Mouse (Mus musculus) heart, postnatal 0 days (tissue): ENCODE measurements around the gene Plch2. TPM values are rescaled to one million over a fixed set of nuclear protein-coding genes. Genes with fewer than 3 reads are reported as not detected.

Experiments used
- ATAC-seq: fragments of 200-750 bp; cut with Nextera tagmentation; 2 replicates; pipeline ENCODE4 v1.8.0; 2017; ENCODE audit warnings: low read depth, moderate number of reproducible peaks, moderate library complexity; ENCODE audit not compliant: insufficient read depth
- DNase-seq: peaks from one replicate; pipeline ENCODE4 v3.0.0-alpha.2; 2016; ENCODE audit warnings: low spot score
- H3K27ac ChIP-seq: fragments of 300-500 bp; sonication (generic); 2 replicates; pipeline ENCODE4 v1.5.1; 2014; ENCODE audit warnings: low read depth, mild to moderate bottlenecking
- H3K27me3 ChIP-seq: fragments of 300-500 bp; sonication (generic); 2 replicates; pipeline ENCODE4 v1.6.1; 2014; ENCODE audit warnings: low read length, mixed read lengths; ENCODE audit not compliant: control insufficient read depth, insufficient read depth
- H3K36me3 ChIP-seq: fragments of 300-500 bp; sonication (generic); replicated peaks from 2 replicates; pipeline ENCODE4 v1.6.1; 2014; ENCODE audit warnings: low read length, mixed read lengths; ENCODE audit not compliant: control insufficient read depth, insufficient read depth
- H3K4me1 ChIP-seq: fragments of 300-500 bp; sonication (generic); 2 replicates; pipeline ENCODE4 v1.6.1; 2014; ENCODE audit warnings: antibody characterized with exemption; ENCODE audit not compliant: control insufficient read depth, insufficient read depth
- H3K4me2 ChIP-seq: fragments of 300-500 bp; sonication (generic); 2 replicates; pipeline ENCODE4 v1.6.1; 2014; ENCODE audit warnings: low read depth, mild to moderate bottlenecking, low read length, moderate library complexity
- H3K4me3 ChIP-seq: fragments of 300-500 bp; sonication (generic); 2 replicates; pipeline ENCODE4 v1.5.1; 2014; ENCODE audit warnings: low read depth, low read length
- H3K9ac ChIP-seq: fragments of 300-500 bp; sonication (generic); replicated peaks from 2 replicates; pipeline ENCODE4 v1.6.1; 2014; ENCODE audit warnings: low read depth, low read length, mixed read lengths
- H3K9me3 ChIP-seq: fragments of 300-500 bp; sonication (generic); replicated peaks from 2 replicates; pipeline ENCODE4 v1.6.1; 2016; ENCODE audit warnings: low read length; ENCODE audit not compliant: control insufficient read depth
- CTCF ChIP-seq: IDR thresholded peaks from 2 replicates; pipeline ENCODE4 v1.5.1; 2016; ENCODE audit warnings: antibody characterized with exemption, control low read depth, low read depth
- EP300 ChIP-seq: IDR thresholded peaks from 2 replicates; pipeline ENCODE4 v1.6.1; 2016; ENCODE audit warnings: antibody characterized with exemption, low read depth
- WGBS: fragments of 180-500 bp; shearing (Covaris S2); extraction: QIAGEN DNeasy Blood & Tissue Kit; methylation state at CpG from one replicate; pipeline ENCODE4 v1.1.7; 2014; 5-methylcytosine and 5-hydroxymethylcytosine counted together
- polyA plus RNA-seq: library from polyadenylated mRNA; unstranded; fragments of >200 nt; fragmentation: Nextera tagmentation; extraction: Ambion mirVana; gene quantifications from 2 replicates; pipeline ENCODE4 v1.2.1, GENCODE M21; 2015
- total RNA-seq: library from RNA; depleted of rRNA; stranded (reverse); fragments of >200 nt; gene quantifications from 2 replicates; pipeline ENCODE4 v1.2.3, GENCODE M21; 2014; ENCODE audit warnings: low replicate concordance

Gene Plch2
- total and polyA plus RNA-seq, 2 experiments from 2014 or later = 0.05 to 0.15 TPM

DNA sequence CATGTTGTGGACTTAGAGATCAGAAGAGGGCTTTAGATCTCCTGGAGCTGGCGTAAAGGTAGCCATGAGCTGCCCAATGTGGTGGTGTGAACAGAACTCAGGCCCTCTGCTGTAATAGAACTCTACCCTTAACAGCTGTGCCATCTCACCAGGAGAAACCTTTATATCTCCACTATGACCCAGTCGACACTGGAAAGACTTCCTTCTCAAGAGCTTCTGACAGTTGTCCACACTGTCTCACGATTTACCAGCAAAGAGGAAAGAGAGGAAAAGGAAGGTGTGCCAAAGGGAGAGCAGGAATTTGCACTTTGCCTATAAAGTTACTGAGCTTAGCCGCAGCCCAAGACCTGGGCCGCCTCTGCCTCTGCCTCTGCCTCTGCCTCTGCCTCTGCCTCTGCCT, 114.8 kb downstream of the Plch2 start:
- no peak overlapping the region for H3K4me2 ChIP-seq
- TF ChIP-seq CTCF (no peak), EP300 (no peak)
- H3K27ac ChIP-seq = no peak overlapping the region
- no peak for ATAC-seq
- H3K36me3 ChIP-seq = no peaks in the 10 kb centered on the region
- no peak overlapping the region for H3K9ac ChIP-seq
- H3K9me3 ChIP-seq = no peaks in the 10 kb centered on the region
- no peak for DNase-seq
- 81% methylated on average over 5 of the region's 5 CpGs for WGBS
- H3K4me1 ChIP-seq = no peaks in the 10 kb centered on the region
- no peak overlapping the region for H3K4me3 ChIP-seq
- H3K27me3 ChIP-seq = no peaks in the 10 kb centered on the region

DNA sequence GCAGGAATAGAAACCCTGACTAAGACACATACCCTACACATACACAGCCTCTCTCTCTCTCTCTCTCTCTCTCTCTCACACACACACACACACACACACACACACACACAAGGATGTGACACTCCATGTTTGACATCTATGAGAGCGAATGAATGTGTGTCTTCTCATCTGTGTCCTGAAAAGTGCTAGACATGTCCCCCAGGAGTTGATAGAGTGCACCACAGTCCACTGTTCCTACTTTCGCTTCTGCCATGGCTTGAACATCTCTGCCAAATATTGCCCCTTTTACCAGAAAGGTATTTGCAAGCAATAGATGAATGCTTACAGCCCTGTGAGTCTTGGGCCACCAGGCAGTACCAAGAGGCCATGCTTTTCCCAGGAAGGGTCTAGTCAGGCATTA, 116.4 kb downstream of the Plch2 start:
- Histone ChIP-seq H3K27ac (no peak overlapping the region), H3K9ac (no peak overlapping the region), H3K9me3 (no peaks in the 10 kb centered on the region), H3K4me3 (no peak overlapping the region), H3K27me3 (no peaks in the 10 kb centered on the region), H3K36me3 (no peaks in the 10 kb centered on the region), H3K4me1 (no peaks in the 10 kb centered on the region), H3K4me2 (no peak overlapping the region)
- no peak for ATAC-seq
- WGBS = 72% methylated on average over 2 of the region's 2 CpGs
- DNase-seq = no peak
- TF ChIP-seq CTCF = no peak
- TF ChIP-seq EP300 = no peak

DNA sequence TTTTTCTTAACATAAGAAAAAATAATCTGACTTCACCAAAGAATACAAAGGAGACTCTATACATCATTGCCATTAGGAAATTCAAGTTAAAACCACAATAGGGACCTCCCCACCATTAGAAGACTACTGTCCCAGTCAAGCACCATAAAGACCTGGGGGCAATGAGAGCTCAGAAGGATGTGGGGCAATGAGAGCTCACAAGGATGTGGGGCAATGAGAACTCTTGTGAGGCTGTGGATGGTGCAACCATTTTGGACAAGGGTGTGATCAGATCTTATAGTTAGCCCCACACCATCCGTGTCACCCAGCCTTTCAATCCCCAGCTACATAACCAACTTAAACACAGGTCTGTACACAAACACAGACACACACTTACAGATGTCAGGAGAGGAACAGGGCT, 118.8 kb downstream of the Plch2 start:
- WGBS = 66% methylated on average over 1 of the region's 1 CpGs
- Histone ChIP-seq H3K9me3 (no peaks in the 10 kb centered on the region), H3K4me3 (no peak overlapping the region), H3K4me2 (no peak overlapping the region), H3K27me3 (no peaks in the 10 kb centered on the region), H3K27ac (no peak overlapping the region), H3K4me1 (no peaks in the 10 kb centered on the region), H3K9ac (no peak overlapping the region), H3K36me3 (no peaks in the 10 kb centered on the region)
- DNase-seq (no peak), ATAC-seq (no peak)
- no peak for TF ChIP-seq EP300
- TF ChIP-seq CTCF = no peak

DNA sequence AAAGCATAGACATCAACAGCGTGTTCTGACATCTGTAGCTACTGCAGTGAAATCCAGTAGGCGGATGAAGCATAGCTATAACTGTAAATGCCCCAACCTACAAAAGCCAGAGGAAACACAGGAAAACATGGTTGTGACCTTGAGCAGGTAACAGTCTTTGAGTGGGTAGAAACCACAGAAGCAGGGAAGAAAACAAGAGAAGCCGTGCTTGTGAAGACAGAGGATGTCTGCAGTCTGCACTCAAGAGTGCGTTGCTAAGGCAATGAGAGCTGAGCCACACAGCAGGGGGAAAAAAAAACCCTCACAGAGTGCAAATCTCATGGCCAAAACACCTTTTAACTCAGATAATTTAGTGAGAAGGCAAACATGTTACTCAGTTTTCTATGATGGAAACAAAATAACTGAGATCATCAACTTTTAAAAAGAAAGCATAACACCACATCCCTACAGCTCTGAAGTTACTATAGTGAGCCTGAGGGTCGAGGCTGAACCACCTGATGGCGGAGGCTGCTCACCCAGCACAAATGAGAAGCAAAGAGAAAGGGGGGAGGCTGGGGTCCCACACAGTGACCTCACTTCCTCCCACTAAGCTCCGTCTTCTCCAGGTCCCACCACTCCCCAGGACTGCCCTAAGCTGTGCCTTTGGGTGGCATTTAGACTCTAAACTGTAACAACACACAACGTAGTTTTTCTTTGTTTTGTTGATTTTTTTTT, 119.9 kb downstream of the Plch2 start:
- Histone ChIP-seq H3K9ac (no peak overlapping the region), H3K4me3 (no peak overlapping the region), H3K27me3 (no peaks in the 10 kb centered on the region), H3K9me3 (no peaks in the 10 kb centered on the region), H3K4me2 (no peak overlapping the region), H3K4me1 (no peaks in the 10 kb centered on the region), H3K36me3 (no peaks in the 10 kb centered on the region), H3K27ac (no peak overlapping the region; the same call in 1 of the 2 replicates)
- DNase-seq = no peak
- ATAC-seq = no peak
- 57% methylated on average over 8 of the region's 8 CpGs for WGBS
- TF ChIP-seq CTCF = no peak
- no peak for TF ChIP-seq EP300

DNA sequence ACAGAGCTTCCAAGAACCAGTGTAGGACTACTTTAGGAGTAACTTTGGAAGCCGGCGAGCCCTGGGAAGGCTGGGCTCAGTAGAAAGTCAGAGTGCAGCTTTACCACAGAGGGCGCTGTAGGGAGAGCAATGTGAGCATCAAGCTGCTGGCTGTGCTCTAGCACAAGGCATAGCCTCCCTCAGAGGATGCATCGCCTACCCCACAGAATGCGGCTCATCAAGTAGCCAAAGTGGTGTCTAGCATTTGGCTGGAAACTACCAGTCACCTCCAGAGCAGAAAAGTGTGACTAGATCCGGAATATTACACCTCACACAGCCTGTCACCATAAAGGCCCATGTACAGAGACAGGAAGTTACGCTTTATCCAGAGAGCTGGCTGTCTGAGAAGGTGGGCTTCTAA, 120.8 kb downstream of the Plch2 start:
- WGBS = 73% methylated on average over 7 of the region's 7 CpGs
- DNase-seq = no peak
- TF ChIP-seq EP300 (no peak), CTCF (no peak)

DNA sequence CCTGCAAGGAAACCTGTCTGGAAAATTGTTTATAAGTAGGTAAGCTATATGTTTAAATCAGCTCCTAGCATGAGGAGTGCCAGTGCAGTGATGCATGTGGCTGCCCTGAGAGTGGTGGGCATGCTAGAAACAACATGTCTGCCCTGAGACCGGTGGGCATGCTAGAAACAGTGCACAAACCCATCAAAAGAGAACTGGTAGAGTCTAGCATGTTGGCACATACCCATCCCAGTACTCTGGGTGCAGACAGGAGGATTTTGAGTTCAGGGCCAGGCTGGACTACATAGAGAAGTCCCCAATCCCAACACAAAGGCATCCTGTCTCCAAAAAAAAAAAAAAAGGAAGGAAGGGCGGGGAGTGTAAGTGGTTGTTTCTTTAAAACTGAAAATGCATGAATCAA, 121.8 kb downstream of the Plch2 start:
- Histone ChIP-seq H3K4me3 (no peak overlapping the region), H3K9me3 (no peaks in the 10 kb centered on the region), H3K27me3 (no peaks in the 10 kb centered on the region), H3K4me2 (no peak overlapping the region), H3K27ac (no peak overlapping the region), H3K9ac (no peak overlapping the region), H3K4me1 (no peaks in the 10 kb centered on the region), H3K36me3 (no peaks in the 10 kb centered on the region)
- 78% methylated on average over 2 of the region's 2 CpGs for WGBS
- TF ChIP-seq CTCF (no peak), EP300 (no peak)
- ATAC-seq (no peak), DNase-seq (no peak)

More for the DNA sequence above, 120.8 kb downstream of the Plch2 start:
- H3K36me3 ChIP-seq = no peaks in the 10 kb centered on the region
- H3K27me3 ChIP-seq = no peaks in the 10 kb centered on the region
- no peak overlapping the region for H3K4me3 ChIP-seq
- H3K27ac ChIP-seq = no peak overlapping the region
- no peak overlapping the region for H3K4me2 ChIP-seq
- H3K9me3 ChIP-seq = no peaks in the 10 kb centered on the region
- H3K4me1 ChIP-seq = no peaks in the 10 kb centered on the region
- no peak overlapping the region for H3K9ac ChIP-seq
- no peak for ATAC-seq
